Mouse (Mus musculus) testis, adult 2 months (tissue): ENCODE measurements around the gene Tmem129.

Source experiments
- CTCF ChIP-seq: fragments of 200-500 bp; IDR thresholded peaks from 2 replicates; pipeline ENCODE4 v1.5.1; 2012; ENCODE audit warnings: low read depth, mild to moderate bottlenecking, inconsistent platforms, low read length, moderate library complexity; ENCODE audit not compliant: control insufficient read depth, insufficient read depth, insufficient replicate concordance
- POLR2A ChIP-seq: fragments of 200-500 bp; IDR thresholded peaks from 2 replicates; pipeline ENCODE4 v1.6.1; 2012; ENCODE audit warnings: low read depth, mild to moderate bottlenecking, inconsistent platforms, low read length, moderate library complexity; ENCODE audit not compliant: control insufficient read depth

- TF ChIP-seq POLR2A, result no peak
- no peak for TF ChIP-seq CTCF
Measured at GRCm38 (mm10) chr5:33700010-33700409, 41.8 kb upstream of the Tmem129 start.
